Mouse (Mus musculus) spleen, adult 2 months (tissue): Measurements from ENCODE around the gene Eddm3b.

Experiments
- CTCF ChIP-seq: fragments of 200-500 bp; IDR thresholded peaks from 2 replicates; pipeline ENCODE4 v1.5.1; 2011; ENCODE audit warnings: mild to moderate bottlenecking, inconsistent platforms; ENCODE audit not compliant: insufficient read depth, insufficient read length, insufficient replicate concordance; ENCODE audit errors: extremely low read depth
- POLR2A ChIP-seq: fragments of 200-500 bp; IDR thresholded peaks from 2 replicates; pipeline ENCODE4 v1.6.1; 2011; ENCODE audit warnings: low read depth, low read length, inconsistent platforms

DNA sequence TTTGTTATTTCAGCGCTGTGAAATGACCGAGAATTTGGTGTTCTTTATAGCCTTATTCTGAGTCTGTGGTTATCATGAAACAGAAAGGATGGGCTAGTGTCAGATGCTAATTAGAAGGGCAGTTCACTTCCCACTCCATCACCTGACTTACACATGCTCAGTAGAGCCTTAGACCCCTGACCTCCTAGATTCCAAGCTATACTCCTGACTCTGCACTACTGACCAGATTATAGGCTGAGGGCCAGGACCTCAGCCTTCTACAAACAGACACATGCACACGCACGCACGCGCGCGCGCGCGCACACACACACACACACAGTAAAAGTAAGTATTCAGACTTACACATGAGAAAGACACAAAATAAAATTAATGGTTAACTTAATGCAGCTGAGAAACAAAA is 15.3 kb upstream of the Eddm3b start:
- TF ChIP-seq POLR2A = no peak
- TF ChIP-seq CTCF = no peak
